Mouse (Mus musculus): ENCODE results near the gene Brap. TPM values are rescaled to one million over a fixed set of nuclear protein-coding genes. Genes with fewer than 3 reads are reported as not detected.
"Not testable (repeated sequence)": the region's sequence is repeated elsewhere in the genome, so short reads cannot be mapped to it uniquely, and the experiment has no call there.

The Brap gene
- polyA plus RNA-seq, 1 experiment from 2014 or later: 39.2 TPM

- peak; percentile 98 for TF ChIP-seq CTCF (IDR thresholded peaks at IDR 0.05; ENCODE audit: low read depth)
- no peaks in the 10 kb centered on the region for H3K9me3 ChIP-seq (replicated peaks; ENCODE audit: low read length)
- WGBS: 0% methylated on average over 1 of the region's 1 CpGs
Observed at GRCm38 (mm10) chr5:121627871-121628270, 32.5 kb upstream of the Brap start.

GRCm38 (mm10) chr5:121631106-121631647, 29.2 kb upstream of the Brap start:
- not testable (repeated sequence) for H3K4me2 ChIP-seq (ENCODE audit: low read length); H3K36me3 ChIP-seq (ENCODE audit: insufficient read depth, low read length); H3K4me3 ChIP-seq (replicated peaks; ENCODE audit: low read depth, low read length); H3K9me3 ChIP-seq (replicated peaks; ENCODE audit: low read length); H3K9ac ChIP-seq (ENCODE audit: low read depth, low read length); ATAC-seq (replicated peaks; ENCODE audit: low FRiP score, low read depth); H3K4me1 ChIP-seq (replicated peaks; ENCODE audit: insufficient read depth, low read length); DNase-seq (ENCODE audit: low spot score); H3K27ac ChIP-seq; H3K27me3 ChIP-seq (ENCODE audit: insufficient read depth, low read length)
- 62% methylated on average over 9 of the region's 9 CpGs for WGBS
- TF ChIP-seq CTCF (IDR thresholded peaks at IDR 0.05; ENCODE audit: low read depth): peak; percentile 26; the same call in 1 of the 2 replicates

More at GRCm38 (mm10) chr5:121627871-121628270, 32.5 kb upstream of the Brap start:
- DNase-seq (ENCODE audit: low spot score) (peak; percentile 77), ATAC-seq (replicated peaks; ENCODE audit: low FRiP score, low read depth) (no peak)
- H3K36me3 ChIP-seq (ENCODE audit: insufficient read depth, low read length): no peaks in the 10 kb centered on the region
- H3K4me3 ChIP-seq (replicated peaks; ENCODE audit: low read depth, low read length): no peak overlapping the region
- no peak overlapping the region for H3K9ac ChIP-seq (ENCODE audit: low read depth, low read length)
- no peaks in the 10 kb centered on the region for H3K4me1 ChIP-seq (replicated peaks; ENCODE audit: insufficient read depth, low read length)
- no peak overlapping the region for H3K4me2 ChIP-seq (ENCODE audit: low read length)
- H3K27ac ChIP-seq: no peak overlapping the region
- H3K27me3 ChIP-seq (ENCODE audit: insufficient read depth, low read length): no peaks in the 10 kb centered on the region

- H3K9ac ChIP-seq (ENCODE audit: low read depth, low read length): no peak overlapping the region
- no peak overlapping the region for H3K4me2 ChIP-seq (ENCODE audit: low read length)
- no peak for TF ChIP-seq CTCF (IDR thresholded peaks at IDR 0.05; ENCODE audit: low read depth)
- H3K9me3 ChIP-seq (replicated peaks; ENCODE audit: low read length): no peaks in the 10 kb centered on the region
- no peaks in the 10 kb centered on the region for H3K4me1 ChIP-seq (replicated peaks; ENCODE audit: insufficient read depth, low read length)
- H3K27me3 ChIP-seq (ENCODE audit: insufficient read depth, low read length): no peaks in the 10 kb centered on the region
- H3K4me3 ChIP-seq (replicated peaks; ENCODE audit: low read depth, low read length): no peak overlapping the region
- H3K36me3 ChIP-seq (ENCODE audit: insufficient read depth, low read length): no peaks in the 10 kb centered on the region
- ATAC-seq (replicated peaks; ENCODE audit: low FRiP score, low read depth) (no peak), DNase-seq (ENCODE audit: low spot score) (no peak)
- H3K27ac ChIP-seq: no peak overlapping the region
- 45% methylated on average over 3 of the region's 3 CpGs for WGBS
Observed at GRCm38 (mm10) chr5:121632804-121633203, 27.6 kb upstream of the Brap start.

- Histone ChIP-seq H3K27me3 (ENCODE audit: insufficient read depth, low read length) (no peaks in the 10 kb centered on the region), H3K9me3 (replicated peaks; ENCODE audit: low read length) (no peaks in the 10 kb centered on the region), H3K9ac (ENCODE audit: low read depth, low read length) (no peak overlapping the region), H3K4me3 (replicated peaks; ENCODE audit: low read depth, low read length) (no peak overlapping the region), H3K36me3 (ENCODE audit: insufficient read depth, low read length) (no peaks in the 10 kb centered on the region), H3K4me2 (ENCODE audit: low read length) (no peak overlapping the region), H3K27ac (no peak overlapping the region), H3K4me1 (replicated peaks; ENCODE audit: insufficient read depth, low read length) (no peaks in the 10 kb centered on the region)
- no peak for TF ChIP-seq CTCF (IDR thresholded peaks at IDR 0.05; ENCODE audit: low read depth)
- 79% methylated on average over 5 of the region's 5 CpGs for WGBS
- no peak for DNase-seq (ENCODE audit: low spot score)
- no peak for ATAC-seq (replicated peaks; ENCODE audit: low FRiP score, low read depth)
Observed at GRCm38 (mm10) chr5:121634668-121635067, 25.7 kb upstream of the Brap start.

GRCm38 (mm10) chr5:121637296-121637695, 23.1 kb upstream of the Brap start:
- Histone ChIP-seq H3K4me2 (ENCODE audit: low read length) (no peak overlapping the region), H3K4me3 (replicated peaks; ENCODE audit: low read depth, low read length) (no peak overlapping the region), H3K27me3 (ENCODE audit: insufficient read depth, low read length) (no peaks in the 10 kb centered on the region), H3K9ac (ENCODE audit: low read depth, low read length) (no peak overlapping the region), H3K4me1 (replicated peaks; ENCODE audit: insufficient read depth, low read length) (no peaks in the 10 kb centered on the region), H3K27ac (no peak overlapping the region), H3K36me3 (ENCODE audit: insufficient read depth, low read length) (no peaks in the 10 kb centered on the region), H3K9me3 (replicated peaks; ENCODE audit: low read length) (no peaks in the 10 kb centered on the region)
- no peak for DNase-seq (ENCODE audit: low spot score)
- 83% methylated on average over 6 of the region's 6 CpGs for WGBS
- no peak for TF ChIP-seq CTCF (IDR thresholded peaks at IDR 0.05; ENCODE audit: low read depth)
- no peak for ATAC-seq (replicated peaks; ENCODE audit: low FRiP score, low read depth)

GRCm38 (mm10) chr5:121639601-121640000, 20.8 kb upstream of the Brap start:
- Histone ChIP-seq H3K4me2 (ENCODE audit: low read length) (no peak overlapping the region), H3K27ac (no peak overlapping the region), H3K9me3 (replicated peaks; ENCODE audit: low read length) (no peaks in the 10 kb centered on the region), H3K27me3 (ENCODE audit: insufficient read depth, low read length) (no peaks in the 10 kb centered on the region), H3K9ac (ENCODE audit: low read depth, low read length) (no peak overlapping the region), H3K4me1 (replicated peaks; ENCODE audit: insufficient read depth, low read length) (no peaks in the 10 kb centered on the region), H3K4me3 (replicated peaks; ENCODE audit: low read depth, low read length) (no peak overlapping the region), H3K36me3 (ENCODE audit: insufficient read depth, low read length) (no peaks in the 10 kb centered on the region)
- no peak for DNase-seq (ENCODE audit: low spot score)
- 84% methylated on average over 9 of the region's 9 CpGs for WGBS
- no peak for TF ChIP-seq CTCF (IDR thresholded peaks at IDR 0.05; ENCODE audit: low read depth)
- no peak for ATAC-seq (replicated peaks; ENCODE audit: low FRiP score, low read depth)

GRCm38 (mm10) chr5:121649134-121649533, 11.2 kb upstream of the Brap start:
- H3K36me3 ChIP-seq (ENCODE audit: insufficient read depth, low read length): no peaks in the 10 kb centered on the region
- no peak overlapping the region for H3K9ac ChIP-seq (ENCODE audit: low read depth, low read length)
- H3K27me3 ChIP-seq (ENCODE audit: insufficient read depth, low read length): no peaks in the 10 kb centered on the region
- no peak overlapping the region for H3K4me2 ChIP-seq (ENCODE audit: low read length)
- no peak for ATAC-seq (replicated peaks; ENCODE audit: low FRiP score, low read depth)
- no peaks in the 10 kb centered on the region for H3K9me3 ChIP-seq (replicated peaks; ENCODE audit: low read length)
- peak; percentile 11 for DNase-seq (ENCODE audit: low spot score)
- H3K27ac ChIP-seq: no peak overlapping the region
- 29% methylated on average over 7 of the region's 7 CpGs for WGBS
- H3K4me1 ChIP-seq (replicated peaks; ENCODE audit: insufficient read depth, low read length): no peaks in the 10 kb centered on the region
- TF ChIP-seq CTCF (IDR thresholded peaks at IDR 0.05; ENCODE audit: low read depth): no peak
- H3K4me3 ChIP-seq (replicated peaks; ENCODE audit: low read depth, low read length): no peak overlapping the region

Data from kidney, postnatal 0 days (tissue).